Mouse (Mus musculus) liver, postnatal 0 days (tissue): Measurements from ENCODE around the gene Arhgap25. TPM values are rescaled to one million over a fixed set of nuclear protein-coding genes. Genes with fewer than 3 reads are reported as not detected.

Experiments used
- ATAC-seq: fragments of 200-750 bp; cut with Nextera tagmentation; 2 replicates; pipeline ENCODE4 v1.8.0; 2017; ENCODE audit warnings: mild to moderate bottlenecking, moderate library complexity
- DNase-seq: peaks from one replicate; pipeline ENCODE4 v3.0.0-alpha.2; 2016
- H3K27ac ChIP-seq: fragments of 300-500 bp; sonication (generic); 2 replicates; pipeline ENCODE4 v1.5.1; 2014; ENCODE audit warnings: antibody characterized with exemption, moderate library complexity, mild to moderate bottlenecking, low read depth
- H3K27me3 ChIP-seq: fragments of 300-500 bp; sonication (generic); 2 replicates; pipeline ENCODE4 v1.6.1; 2014; ENCODE audit warnings: low read length, control low read depth, mixed read lengths; ENCODE audit not compliant: insufficient read depth
- H3K36me3 ChIP-seq: fragments of 300-500 bp; sonication (generic); replicated peaks from 2 replicates; pipeline ENCODE4 v1.6.1; 2014; ENCODE audit warnings: mild to moderate bottlenecking, control low read depth, low read length, moderate library complexity, mixed read lengths; ENCODE audit not compliant: insufficient read depth
- H3K4me1 ChIP-seq: fragments of 300-500 bp; sonication (generic); 2 replicates; pipeline ENCODE4 v1.6.1; 2014; ENCODE audit warnings: antibody characterized with exemption, mild to moderate bottlenecking, control low read depth; ENCODE audit not compliant: insufficient read depth
- H3K4me2 ChIP-seq: fragments of 300-500 bp; sonication (generic); 2 replicates; pipeline ENCODE4 v1.6.1; 2014; ENCODE audit warnings: low read depth, mild to moderate bottlenecking, low read length, moderate library complexity, mixed read lengths
- H3K4me3 ChIP-seq: fragments of 300-500 bp; sonication (generic); 2 replicates; pipeline ENCODE4 v1.5.1; 2014; ENCODE audit warnings: low read depth, low read length
- H3K9ac ChIP-seq: fragments of 300-500 bp; sonication (generic); replicated peaks from 2 replicates; pipeline ENCODE4 v1.6.1; 2014; ENCODE audit warnings: mild to moderate bottlenecking, moderate library complexity
- H3K9me3 ChIP-seq: fragments of 300-500 bp; sonication (generic); 2 replicates; pipeline ENCODE4 v1.6.1; 2016; ENCODE audit warnings: mild to moderate bottlenecking, control low read depth, low read length, mixed read lengths
- CTCF ChIP-seq: sonication (generic); IDR thresholded peaks from 2 replicates; pipeline ENCODE4 v1.5.1; 2016; ENCODE audit warnings: antibody characterized with exemption, low read depth
- EP300 ChIP-seq: IDR thresholded peaks from 2 replicates; pipeline ENCODE4 v1.6.1; 2016; ENCODE audit warnings: antibody characterized with exemption, low read depth, mild to moderate bottlenecking
- WGBS: fragments of 180-500 bp; shearing (Covaris S2); extraction: QIAGEN DNeasy Blood & Tissue Kit; methylation state at CpG from one replicate; pipeline ENCODE4 v1.1.7; 2014; ENCODE audit not compliant: insufficient replicate concordance; 5-methylcytosine and 5-hydroxymethylcytosine counted together
- polyA plus RNA-seq: library from polyadenylated mRNA; unstranded; fragments of >200 nt; fragmentation: Nextera tagmentation; extraction: Ambion mirVana; gene quantifications from 2 replicates; pipeline ENCODE4 v1.2.1, GENCODE M21; 2015

The Arhgap25 gene
- polyA plus RNA-seq, 1 experiment from 2014 or later, result 6.0 TPM

DNA sequence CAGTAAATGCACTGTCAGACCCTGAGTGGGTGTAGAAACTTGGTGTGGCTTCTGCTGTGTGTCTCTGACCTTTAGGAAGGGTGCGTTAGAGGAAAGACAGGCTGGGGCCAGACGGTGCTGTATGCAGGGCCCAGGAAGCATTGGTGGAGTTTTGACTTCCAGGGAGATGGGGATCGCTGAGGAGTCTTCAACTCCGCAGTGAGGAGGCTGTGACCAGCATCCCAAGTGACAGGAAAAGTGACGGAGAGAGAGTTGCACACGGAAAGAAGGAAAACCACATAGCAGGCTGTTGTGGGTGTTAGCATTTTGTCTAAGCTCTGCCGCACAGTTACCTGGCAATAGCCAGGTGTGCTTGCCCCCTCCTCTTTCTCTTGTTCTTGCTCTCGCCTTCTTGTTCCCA is 3.2 kb upstream of the Arhgap25 start:
- whole genome bisulfite sequencing, result 60% methylated on average over 8 of the region's 8 CpGs
- Histone ChIP-seq H3K27me3 (peaks cover 4% of the 10 kb centered on the region; the same call in 1 of the 2 replicates), H3K4me2 (no peak overlapping the region)

DNA sequence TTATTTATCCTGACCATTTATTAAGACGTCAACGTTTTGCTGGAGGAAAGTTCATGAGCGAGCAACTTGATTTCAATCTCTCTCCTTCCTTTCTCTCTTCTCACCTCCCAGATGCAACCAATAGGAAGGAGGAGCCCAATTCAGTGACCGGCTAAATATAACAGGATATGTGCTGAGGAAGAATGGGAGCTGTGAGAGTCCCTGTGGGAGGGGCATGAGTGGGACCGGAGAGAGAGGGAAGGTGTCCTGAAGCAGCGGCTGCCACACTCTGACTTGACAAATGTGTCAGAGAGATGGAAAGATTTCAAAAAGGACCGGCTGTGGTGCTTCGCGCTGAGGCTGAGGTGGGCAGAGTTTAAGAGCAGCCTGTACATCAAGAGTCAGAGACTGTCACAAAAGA is 2.6 kb upstream of the Arhgap25 start:
- H3K4me1 ChIP-seq, result peaks cover 43% of the 10 kb centered on the region
- no peaks in the 10 kb centered on the region for H3K36me3 ChIP-seq
- no peak for TF ChIP-seq EP300
- TF ChIP-seq CTCF, result no peak
- DNase-seq, result no peak
- WGBS, result 47% methylated on average over 9 of the region's 9 CpGs
- no peak overlapping the region for H3K9ac ChIP-seq
- no peaks in the 10 kb centered on the region for H3K9me3 ChIP-seq
- peak overlapping the region; percentile 58; the same call in 1 of the 2 replicates for H3K27ac ChIP-seq
- H3K4me2 ChIP-seq, result peak overlapping the region; percentile 26; the same call in 1 of the 2 replicates
- peaks cover 4% of the 10 kb centered on the region; the same call in 1 of the 2 replicates for H3K27me3 ChIP-seq
- ATAC-seq, result no peak
- H3K4me3 ChIP-seq, result no peak overlapping the region

More for the DNA sequence above, 3.2 kb upstream of the Arhgap25 start:
- no peak for ATAC-seq
- no peak for TF ChIP-seq CTCF
- no peak for TF ChIP-seq EP300
- peaks cover 42% of the 10 kb centered on the region for H3K4me1 ChIP-seq
- no peaks in the 10 kb centered on the region for H3K9me3 ChIP-seq
- no peak overlapping the region for H3K4me3 ChIP-seq
- H3K9ac ChIP-seq, result no peak overlapping the region
- DNase-seq, result no peak
- no peaks in the 10 kb centered on the region for H3K36me3 ChIP-seq
- H3K27ac ChIP-seq, result peak overlapping the region; percentile 58; the same call in 1 of the 2 replicates

DNA sequence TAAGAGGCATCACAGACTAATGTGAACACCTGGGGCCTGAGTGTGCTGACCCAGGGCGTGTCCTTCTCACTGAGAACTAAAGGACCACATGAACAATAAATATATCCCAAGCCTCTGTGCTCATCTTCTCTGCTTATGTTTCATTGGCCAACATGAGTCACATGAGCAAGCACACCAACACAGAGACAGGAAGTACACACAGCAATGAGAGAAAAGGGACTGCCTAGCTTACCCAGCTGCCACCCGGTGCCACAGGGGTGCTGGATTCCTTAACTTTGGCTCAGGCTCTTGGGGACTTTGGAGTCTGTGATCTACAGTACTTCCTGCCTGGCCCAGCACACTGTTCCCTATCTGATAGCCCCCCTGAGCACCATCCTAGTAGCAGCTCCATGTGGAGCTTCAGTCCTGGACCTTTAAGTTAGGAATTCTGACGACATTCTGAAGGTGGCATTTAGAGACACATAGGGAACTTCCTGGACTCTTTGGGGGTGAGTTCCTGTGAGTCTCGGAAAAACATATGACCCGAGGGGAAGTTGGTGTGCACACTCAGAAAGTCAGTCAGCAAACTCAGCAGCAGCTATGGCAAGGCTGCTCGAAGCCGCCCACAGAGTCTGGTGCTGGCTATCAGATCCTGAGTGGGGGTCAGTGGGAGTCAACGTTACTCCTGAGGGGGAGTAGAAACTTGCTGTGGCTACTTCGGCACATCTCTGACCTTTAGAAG is 2.0 kb upstream of the Arhgap25 start:
- Histone ChIP-seq H3K27ac (peak overlapping the region; percentile 58; the same call in 1 of the 2 replicates), H3K4me2 (peak overlapping the region; percentile 26)
- ATAC-seq, result peak; percentile 72

DNA sequence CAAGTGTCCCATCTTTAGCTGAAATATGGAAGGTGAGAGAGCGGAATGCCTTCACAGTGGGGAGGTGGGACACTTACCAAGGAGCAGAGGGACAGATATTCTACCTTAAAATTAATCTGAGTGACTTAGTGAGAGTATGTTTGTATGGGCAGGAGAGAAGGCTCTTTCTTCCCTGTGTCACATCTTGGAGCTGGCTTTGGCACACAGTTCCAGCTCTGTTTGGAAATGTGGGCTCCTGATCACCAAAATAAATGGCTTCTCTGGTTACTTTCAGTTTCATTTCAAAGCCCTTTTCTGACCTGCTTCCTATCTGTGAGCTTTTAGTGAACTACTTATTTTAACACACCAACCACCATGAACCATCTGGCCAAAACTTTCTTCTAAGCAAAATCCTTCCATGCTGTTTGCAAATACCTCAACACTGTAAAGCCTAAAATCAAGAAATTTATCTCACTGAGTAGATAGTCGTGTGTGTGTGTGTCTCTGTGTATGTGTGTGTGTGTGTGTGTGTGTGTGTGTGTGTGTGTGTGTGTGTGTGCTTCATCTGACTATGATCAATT is 1.5 kb downstream of the Arhgap25 start:
- peaks cover 53% of the 10 kb centered on the region for H3K4me1 ChIP-seq
- TF ChIP-seq EP300 (no peak), CTCF (no peak)

More for the DNA sequence above, 2.0 kb upstream of the Arhgap25 start:
- no peaks in the 10 kb centered on the region for H3K9me3 ChIP-seq
- WGBS, result 41% methylated on average over 9 of the region's 9 CpGs
- H3K36me3 ChIP-seq, result no peaks in the 10 kb centered on the region
- H3K27me3 ChIP-seq, result peaks cover 4% of the 10 kb centered on the region; the same call in 1 of the 2 replicates
- TF ChIP-seq CTCF, result no peak
- no peak overlapping the region for H3K4me3 ChIP-seq
- DNase-seq, result no peak
- H3K4me1 ChIP-seq, result peaks cover 40% of the 10 kb centered on the region
- H3K9ac ChIP-seq, result no peak overlapping the region

DNA sequence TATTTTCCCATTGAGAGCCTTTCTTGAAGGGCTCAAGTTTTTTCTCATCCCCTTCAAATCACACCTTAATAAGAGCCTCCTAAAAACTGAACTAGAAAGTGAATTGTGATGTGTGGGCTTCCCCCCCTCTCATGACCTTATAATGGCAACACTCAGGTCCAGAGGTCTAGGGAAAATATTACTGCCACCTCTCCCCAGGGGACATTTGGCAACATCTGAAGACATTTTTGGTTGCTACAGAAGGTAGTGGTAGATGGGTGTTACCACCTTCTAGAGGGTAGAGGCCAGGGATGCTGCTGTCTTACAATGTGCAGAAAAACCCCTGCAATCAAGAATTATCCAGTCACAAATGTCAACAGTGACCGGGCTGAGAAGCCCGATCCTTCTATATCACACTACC is 2.7 kb downstream of the Arhgap25 start:
- H3K36me3 ChIP-seq, result 0 out of 2 replicates have a peak, but pooled peaks cover 6% of the 10 kb centered on the region
- ATAC-seq (no peak), DNase-seq (no peak)
- no peak for TF ChIP-seq EP300
- no peak overlapping the region for H3K27ac ChIP-seq
- H3K9ac ChIP-seq, result no peak overlapping the region
- peaks cover 49% of the 10 kb centered on the region for H3K4me1 ChIP-seq
- 0 out of 2 replicates have a peak overlapping the region, but pooled peaks have one; percentile 31 for H3K4me3 ChIP-seq
- 72% methylated on average over 2 of the region's 2 CpGs for WGBS
- H3K4me2 ChIP-seq, result peak overlapping the region; percentile 69
- no peaks in the 10 kb centered on the region for H3K27me3 ChIP-seq
- no peaks in the 10 kb centered on the region for H3K9me3 ChIP-seq

More for the DNA sequence above, 1.5 kb downstream of the Arhgap25 start:
- Histone ChIP-seq H3K4me3 (peak overlapping the region; percentile 31), H3K27ac (peak overlapping the region; percentile 83; the same call in 1 of the 2 replicates), H3K4me2 (peak overlapping the region; percentile 69), H3K9ac (peak overlapping the region; percentile 35), H3K36me3 (0 out of 2 replicates have a peak, but pooled peaks cover 6% of the 10 kb centered on the region), H3K27me3 (no peaks in the 10 kb centered on the region), H3K9me3 (no peaks in the 10 kb centered on the region)
- 60% methylated on average over 2 of the region's 2 CpGs for whole genome bisulfite sequencing
- no peak for ATAC-seq
- no peak for DNase-seq

DNA sequence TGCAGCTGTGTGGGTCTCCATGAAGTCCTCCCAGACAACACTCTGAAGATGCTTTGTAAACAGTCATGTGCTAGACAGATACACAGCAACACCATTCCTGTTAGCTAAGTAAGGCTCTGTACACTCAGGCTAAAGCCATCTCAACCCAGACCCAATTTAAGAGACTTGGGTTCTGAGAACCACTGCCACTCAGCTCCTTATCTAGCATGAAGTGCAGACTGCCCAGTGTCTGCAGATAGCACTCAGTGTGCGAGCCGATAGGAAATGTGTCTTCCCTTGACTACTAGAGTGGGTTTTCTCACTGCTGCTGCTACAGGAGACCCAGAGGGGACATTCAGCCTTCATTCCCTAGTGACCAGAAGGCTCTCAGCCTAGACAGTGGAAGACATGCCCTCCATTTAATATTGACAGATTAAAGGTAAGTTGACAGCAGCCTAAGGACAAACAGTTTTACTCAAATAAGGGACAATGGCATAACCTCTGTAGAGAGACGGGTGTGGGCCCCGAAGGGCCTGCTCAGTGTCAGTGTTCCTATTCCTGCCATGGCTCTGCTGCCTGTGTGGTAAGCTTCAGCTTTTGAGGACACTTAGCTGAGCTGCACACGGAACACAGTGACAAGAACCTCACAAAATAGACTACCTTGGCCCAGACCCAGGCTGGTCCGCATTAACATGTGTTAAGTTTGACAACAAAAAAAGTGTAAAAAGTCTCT is 5.1 kb downstream of the Arhgap25 start:
- Histone ChIP-seq H3K4me1 (peaks cover 46% of the 10 kb centered on the region), H3K4me3 (no peak overlapping the region), H3K36me3 (0 out of 2 replicates have a peak, but pooled peaks cover 6% of the 10 kb centered on the region), H3K4me2 (peak overlapping the region; percentile 46), H3K27me3 (no peaks in the 10 kb centered on the region), H3K27ac (peak overlapping the region; percentile 60; the same call in 1 of the 2 replicates), H3K9me3 (no peaks in the 10 kb centered on the region), H3K9ac (peak overlapping the region; percentile 30; the same call in 1 of the 2 replicates)
- ATAC-seq, result peak; percentile 69
- DNase-seq, result peak; percentile 29
- WGBS, result 55% methylated on average over 6 of the region's 6 CpGs
- peak; percentile 82 for TF ChIP-seq EP300
- TF ChIP-seq CTCF, result no peak
